ENCODE assay signal across 8 mouse cellular contexts in genomic region chr1:91874633-91875032, GRCm38 (mm10).
DNase-seq lines count a peak whose midpoint lies in the region; ATAC-seq and TF ChIP-seq lines count a peak whose summit lies in the region.

No protein-coding gene starts in this region.

- no peak overlapping the region for H3K27ac ChIP-seq in kidney, postnatal 0 days
- H3K27ac ChIP-seq in lung, postnatal 0 days (ENCODE audit: low read length) = no peak overlapping the region
- no peak overlapping the region for H3K27ac ChIP-seq in small intestine, adult 2 months (ENCODE audit: insufficient read depth, low read depth, low read length)

- ATAC-seq in cerebellum, adult (ENCODE audit: insufficient number of reproducible peaks, low FRiP score, low TSS enrichment) = no peak
- peak; percentile 54; the same call in 1 of the 2 replicates for ATAC-seq in kidney, postnatal 0 days (replicated peaks; ENCODE audit: low FRiP score, low read depth)
- peak; percentile 72 for ATAC-seq in lung, postnatal 0 days

- no peak for TF ChIP-seq POLR2A in small intestine, adult 2 months (IDR thresholded peaks at IDR 0.05; ENCODE audit: low read depth, low read length)

- no peak overlapping the region for H3K4me2 ChIP-seq in kidney, postnatal 0 days (ENCODE audit: low read length)
- no peak overlapping the region for H3K4me2 ChIP-seq in lung, postnatal 0 days (replicated peaks; ENCODE audit: low read depth, low read length)

- no peaks in the 10 kb centered on the region for H3K9me3 ChIP-seq in kidney, postnatal 0 days (replicated peaks; ENCODE audit: low read length)
- H3K9me3 ChIP-seq in lung, postnatal 0 days (ENCODE audit: low read length) = no peaks in the 10 kb centered on the region

- TF ChIP-seq EP300 in lung, postnatal 0 days (IDR thresholded peaks at IDR 0.05) = no peak

- peaks cover 17% of the 10 kb centered on the region for H3K4me1 ChIP-seq in kidney, postnatal 0 days (replicated peaks; ENCODE audit: insufficient read depth, low read length)
- H3K4me1 ChIP-seq in lung, postnatal 0 days (ENCODE audit: insufficient read depth, low read depth, low read length) = no peaks in the 10 kb centered on the region
- no peaks in the 10 kb centered on the region; the same call in 1 of the 2 replicates for H3K4me1 ChIP-seq in small intestine, adult 2 months (ENCODE audit: control insufficient read depth, insufficient read depth, insufficient read length, low read length)

- peak; percentile 91 for TF ChIP-seq CTCF in kidney, postnatal 0 days (IDR thresholded peaks at IDR 0.05; ENCODE audit: low read depth)
- peak; percentile 95 for TF ChIP-seq CTCF in lung, postnatal 0 days (IDR thresholded peaks at IDR 0.05)
- TF ChIP-seq CTCF in small intestine, adult 2 months (IDR thresholded peaks at IDR 0.05; ENCODE audit: extremely low read depth, insufficient read length, insufficient replicate concordance, low read depth, low read length) = peak; percentile 76; the same call in 1 of the 2 replicates

- peak; percentile 44 for DNase-seq in cerebellum, adult 11 months
- peak; percentile 63 for DNase-seq in MN1 (ENCODE audit: low spot score)
- DNase-seq in cerebellum, adult 9-11 months = peak; percentile 49
- peak; percentile 48 to 68 for DNase-seq in gastrocnemius, postnatal 4 days (ENCODE audit: low spot score in 2 of 2)
- peak; percentile 73 for DNase-seq in kidney, postnatal 0 days (ENCODE audit: low spot score)
- DNase-seq in lung, postnatal 0 days (ENCODE audit: low spot score) = peak; percentile 67

- no peak overlapping the region for H3K4me3 ChIP-seq in kidney, postnatal 0 days (replicated peaks; ENCODE audit: low read depth, low read length)
- H3K4me3 ChIP-seq in lung, postnatal 0 days (ENCODE audit: low read depth, low read length) = no peak overlapping the region
- H3K4me3 ChIP-seq in small intestine, adult 2 months (ENCODE audit: low read depth, low read length) = no peak overlapping the region

- H3K27me3 ChIP-seq in kidney, postnatal 0 days (ENCODE audit: insufficient read depth, low read length) = no peaks in the 10 kb centered on the region
- no peaks in the 10 kb centered on the region for H3K27me3 ChIP-seq in lung, postnatal 0 days (replicated peaks; ENCODE audit: insufficient read depth, low read length)
- H3K27me3 ChIP-seq in small intestine, adult 2 months (ENCODE audit: control insufficient read depth, insufficient read depth, low read length) = no peaks in the 10 kb centered on the region

- no peaks in the 10 kb centered on the region for H3K36me3 ChIP-seq in kidney, postnatal 0 days (ENCODE audit: insufficient read depth, low read length)
- no peaks in the 10 kb centered on the region for H3K36me3 ChIP-seq in lung, postnatal 0 days (ENCODE audit: insufficient read depth, low read length)
- no peaks in the 10 kb centered on the region for H3K36me3 ChIP-seq in small intestine, adult 2 months (ENCODE audit: control insufficient read depth, insufficient read depth, low read length)

- H3K9ac ChIP-seq in kidney, postnatal 0 days (ENCODE audit: low read depth, low read length) = no peak overlapping the region
- H3K9ac ChIP-seq in lung, postnatal 0 days (replicated peaks; ENCODE audit: low read depth) = no peak overlapping the region

- 7% methylated on average over 2 of the region's 2 CpGs for WGBS in kidney, postnatal 0 days
- 12% methylated on average over 2 of the region's 2 CpGs for WGBS in lung, postnatal 0 days
- 2% methylated on average over 2 of the region's 2 CpGs for WGBS in small intestine, adult 2 months
